Mouse (Mus musculus) embryo, embryonic 11.5 days (tissue): ENCODE data around the gene Arid5a.
A peak's percentile ranks its signal among the peaks of the same experiment; 100 is the strongest.

ENCODE experiments used
- DNase-seq: peaks from one replicate; pipeline ENCODE4 v3.0.0-alpha.2; 2012; ENCODE audit warnings: low read depth, low spot score

Gene Arid5a

DNA sequence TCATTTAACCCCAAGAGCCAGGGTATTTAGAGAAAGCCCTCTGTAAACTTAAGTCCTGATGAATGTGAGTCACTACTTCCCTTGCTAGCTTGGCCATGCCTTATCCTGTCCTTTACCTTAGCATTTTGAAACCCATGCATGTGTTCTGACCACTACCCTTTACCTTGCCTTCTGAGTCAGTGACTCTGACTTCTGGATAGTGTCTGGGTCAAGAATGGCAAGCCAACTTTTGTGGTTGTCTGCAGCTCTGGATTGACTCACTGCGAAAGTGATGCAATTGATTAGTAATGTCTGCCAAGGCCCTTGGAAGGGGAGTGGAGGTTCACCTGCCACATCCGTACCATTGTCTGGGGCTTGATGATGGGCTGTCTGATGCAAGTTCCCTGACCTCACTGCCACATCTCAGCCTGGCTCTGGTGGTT, 18.4 kb downstream of the Arid5a start:
- no peak for DNase-seq

DNA sequence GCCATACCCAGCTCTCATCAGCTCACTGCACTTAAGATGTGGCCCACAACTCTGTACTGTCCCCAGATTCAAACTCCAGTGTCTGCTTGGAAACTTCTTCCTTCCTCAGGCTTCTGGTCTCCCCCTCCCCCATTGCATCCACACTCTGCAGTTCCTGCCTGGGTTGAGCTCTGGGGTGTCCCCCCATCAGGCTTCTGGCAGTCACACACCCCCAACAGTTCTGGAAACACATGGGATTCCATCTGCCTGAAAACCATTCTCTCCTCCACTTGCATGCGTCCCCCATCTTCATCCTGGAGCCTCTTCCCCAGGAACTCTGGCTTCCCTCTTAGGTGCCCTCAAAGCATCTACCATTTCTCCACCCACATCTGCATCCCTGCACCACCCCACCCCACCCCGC, 19.3 kb downstream of the Arid5a start:
- DNase-seq, result no peak

DNA sequence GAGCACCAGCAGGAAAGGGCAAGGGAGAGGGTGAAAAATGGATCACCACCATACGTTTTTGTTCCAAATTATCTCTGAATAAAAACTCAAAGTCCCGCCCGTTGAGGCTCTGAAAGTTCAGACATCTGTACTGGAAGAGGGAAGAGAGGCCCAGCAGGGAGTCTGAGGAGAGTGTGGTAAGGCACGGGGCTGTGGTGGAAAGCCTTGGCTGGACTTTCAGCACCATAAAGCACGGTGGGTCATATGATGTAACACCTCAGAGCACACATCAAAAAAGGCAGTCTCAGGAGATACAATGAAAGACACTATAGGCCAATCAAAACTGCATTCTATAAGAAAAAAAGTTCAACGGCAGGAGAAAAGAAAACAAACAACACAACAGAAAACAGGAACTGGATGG, 24.2 kb downstream of the Arid5a start:
- DNase-seq, result no peak

DNA sequence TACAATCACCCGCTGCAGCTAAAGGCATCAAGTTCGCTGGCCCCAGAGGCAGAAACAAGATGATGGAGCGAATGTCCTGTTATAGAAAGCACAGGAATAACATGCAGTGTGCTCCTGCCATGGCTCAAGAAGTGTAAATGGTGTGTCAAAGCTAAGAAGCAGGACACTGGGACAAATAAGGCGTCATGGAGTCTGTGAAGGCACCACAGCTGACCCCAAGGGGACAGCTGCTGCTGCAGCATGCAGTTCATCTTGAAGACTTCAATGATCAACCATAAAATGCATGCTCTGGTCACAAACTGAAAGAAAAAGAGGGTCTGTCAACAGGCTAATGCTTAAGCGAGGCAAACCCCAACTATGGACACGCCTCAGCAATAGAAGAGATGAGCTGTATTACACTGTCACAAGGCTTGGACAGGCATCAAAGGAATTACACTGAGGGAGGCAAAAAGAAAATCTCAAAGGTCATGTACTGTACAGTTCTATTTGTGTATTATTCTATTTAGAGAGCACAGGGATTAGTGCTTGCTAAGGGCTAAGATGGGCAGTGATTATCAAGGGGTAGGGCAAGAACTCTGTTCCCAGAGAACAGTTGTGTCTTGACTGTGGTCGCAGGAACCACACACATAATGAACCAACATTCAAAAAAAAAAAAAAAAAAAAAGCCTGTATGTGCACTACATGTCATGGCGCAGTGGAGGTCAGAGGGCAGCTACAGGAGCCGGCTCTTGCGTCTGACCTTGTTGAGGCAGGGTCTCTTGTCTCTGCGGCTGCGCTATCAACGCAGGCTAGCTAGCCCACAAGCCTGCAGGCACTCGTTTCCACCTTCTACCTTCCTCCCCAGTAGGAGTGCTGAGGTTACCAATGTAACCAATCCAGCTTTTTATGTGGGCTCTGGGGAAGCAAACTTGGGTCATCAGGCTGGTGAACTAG, 25.7 kb downstream of the Arid5a start:
- DNase-seq, result no peak

DNA sequence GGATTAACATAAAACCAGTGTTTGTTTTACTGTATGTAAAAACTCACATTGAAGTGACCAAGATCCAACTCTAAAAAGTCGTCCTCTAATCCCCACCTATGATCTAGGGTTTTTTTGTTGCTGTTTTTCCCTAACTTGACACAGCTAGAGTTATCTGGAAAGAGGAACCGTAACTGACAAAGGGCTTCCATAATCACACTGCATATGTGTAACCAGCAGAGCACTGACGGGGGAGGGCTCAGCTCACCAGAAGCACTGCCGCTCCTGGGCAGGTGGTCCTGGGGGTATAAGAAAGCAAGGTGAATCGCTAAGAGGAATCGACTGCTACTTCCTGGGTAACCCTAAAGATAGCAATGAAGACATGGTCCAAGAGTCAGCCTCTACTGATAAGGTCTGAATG, 35.0 kb downstream of the Arid5a start:
- no peak for DNase-seq

DNA sequence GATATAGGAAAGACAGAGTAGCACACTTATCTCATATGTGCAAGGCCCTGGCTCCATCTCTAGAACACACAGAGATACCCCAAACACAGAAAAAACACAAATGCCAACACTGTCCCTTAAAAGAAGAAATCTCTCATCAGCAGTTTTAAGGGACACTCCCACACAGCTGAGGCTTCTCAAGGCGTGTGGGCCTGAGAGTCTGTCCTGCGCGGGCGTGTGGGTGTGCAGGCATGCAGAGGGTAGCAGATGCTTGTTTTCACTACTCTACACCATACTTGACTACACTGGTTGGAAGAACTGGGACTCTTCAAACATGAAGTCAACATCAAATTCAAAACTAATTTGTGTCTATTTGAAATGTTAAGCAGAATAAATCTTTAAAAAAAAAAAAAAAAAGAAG, 44.8 kb downstream of the Arid5a start:
- DNase-seq, result no peak

DNA sequence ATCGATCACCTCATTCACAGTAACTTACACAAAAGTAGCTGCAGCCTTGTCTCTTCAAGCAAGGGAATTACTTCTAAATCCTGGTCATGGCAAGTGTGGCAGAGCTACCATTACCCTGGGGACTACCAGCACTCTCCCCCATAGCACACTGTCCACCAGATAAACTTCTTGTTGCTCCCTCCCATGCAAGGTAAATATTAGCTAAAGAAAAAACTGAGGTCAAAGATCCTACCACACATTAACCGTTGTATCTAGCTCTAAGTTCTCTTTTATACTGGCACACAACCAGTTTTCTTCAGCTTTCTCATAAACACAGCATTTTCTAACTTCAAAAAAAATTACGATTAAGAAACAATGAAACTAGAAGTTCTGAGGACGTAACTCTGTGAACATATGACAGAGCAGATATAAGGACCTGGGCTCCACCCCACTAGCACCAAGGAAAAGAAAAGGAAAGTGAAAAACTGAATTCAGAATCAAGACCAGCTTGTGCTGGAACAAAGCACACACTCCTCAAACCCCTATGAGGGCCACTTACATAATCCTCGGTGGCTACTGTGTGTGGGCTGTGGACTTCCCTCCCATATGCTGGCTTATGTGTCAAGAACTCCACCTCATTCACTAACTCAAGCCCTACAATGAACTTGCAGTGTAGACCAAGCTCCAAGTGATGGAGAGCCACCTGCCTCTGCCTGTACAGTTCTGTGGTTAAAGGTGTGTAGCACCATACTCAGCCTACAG, 49.6 kb downstream of the Arid5a start:
- DNase-seq, result no peak

DNA sequence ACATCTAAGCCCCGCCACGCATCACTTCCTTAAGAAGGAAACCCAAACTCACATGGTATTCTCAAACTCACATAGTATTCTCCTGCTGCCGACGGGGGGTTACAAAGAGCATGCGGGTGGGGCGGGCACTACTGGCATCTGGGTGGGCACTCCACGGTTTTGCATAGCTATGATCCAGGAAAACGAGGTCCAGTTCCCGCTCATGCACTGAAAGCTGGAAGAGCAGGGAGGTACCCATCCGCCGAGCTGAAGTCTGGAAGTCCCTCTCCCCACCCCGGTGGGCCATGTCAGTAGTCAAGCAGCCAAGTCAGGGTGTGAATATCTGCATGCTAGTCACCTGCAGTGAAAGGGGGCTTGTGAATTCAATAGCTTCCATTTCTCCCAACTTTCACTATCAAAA, 60.2 kb downstream of the Arid5a start:
- no peak for DNase-seq

DNA sequence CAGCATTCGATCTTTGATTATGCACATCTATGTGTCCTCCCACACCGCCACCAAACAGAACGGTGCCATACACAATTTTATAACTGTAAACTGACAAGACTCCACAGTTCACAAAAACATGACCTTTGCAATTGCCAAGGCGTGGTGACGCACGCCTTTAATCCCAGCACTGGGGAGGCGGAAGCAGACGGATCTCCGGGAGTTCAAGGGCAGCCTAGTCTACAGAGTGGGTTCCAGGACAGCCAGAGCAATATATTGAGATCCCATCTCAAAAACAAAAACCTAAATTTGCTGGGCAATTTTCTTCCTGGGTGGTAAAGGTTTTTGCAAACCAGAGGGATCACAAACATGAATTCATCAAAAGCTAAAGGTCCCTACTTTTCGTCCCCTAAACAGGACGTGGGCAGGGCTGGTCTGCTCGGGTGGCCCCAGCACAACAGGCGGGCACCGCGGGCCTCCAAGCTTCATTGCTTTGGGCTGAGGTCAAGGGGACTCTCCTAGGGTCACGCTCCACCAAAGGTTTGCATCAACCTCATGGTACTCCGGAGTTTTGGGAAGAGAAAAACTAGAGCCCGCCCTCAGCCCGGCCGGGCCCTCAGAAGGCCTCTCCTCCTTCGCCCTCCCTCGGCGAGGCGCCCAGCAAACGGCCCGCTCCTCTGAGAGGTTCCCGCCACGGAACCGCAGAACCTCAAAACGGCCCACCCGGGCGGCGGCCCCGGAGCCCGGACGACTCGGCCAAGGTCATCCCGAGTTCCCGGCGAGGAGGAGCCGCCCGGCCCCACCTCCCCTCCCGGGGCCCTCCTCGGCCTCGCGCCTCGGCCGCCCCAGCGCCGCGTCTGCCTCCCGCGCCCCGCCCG, 60.8 kb downstream of the Arid5a start:
- no peak for DNase-seq

DNA sequence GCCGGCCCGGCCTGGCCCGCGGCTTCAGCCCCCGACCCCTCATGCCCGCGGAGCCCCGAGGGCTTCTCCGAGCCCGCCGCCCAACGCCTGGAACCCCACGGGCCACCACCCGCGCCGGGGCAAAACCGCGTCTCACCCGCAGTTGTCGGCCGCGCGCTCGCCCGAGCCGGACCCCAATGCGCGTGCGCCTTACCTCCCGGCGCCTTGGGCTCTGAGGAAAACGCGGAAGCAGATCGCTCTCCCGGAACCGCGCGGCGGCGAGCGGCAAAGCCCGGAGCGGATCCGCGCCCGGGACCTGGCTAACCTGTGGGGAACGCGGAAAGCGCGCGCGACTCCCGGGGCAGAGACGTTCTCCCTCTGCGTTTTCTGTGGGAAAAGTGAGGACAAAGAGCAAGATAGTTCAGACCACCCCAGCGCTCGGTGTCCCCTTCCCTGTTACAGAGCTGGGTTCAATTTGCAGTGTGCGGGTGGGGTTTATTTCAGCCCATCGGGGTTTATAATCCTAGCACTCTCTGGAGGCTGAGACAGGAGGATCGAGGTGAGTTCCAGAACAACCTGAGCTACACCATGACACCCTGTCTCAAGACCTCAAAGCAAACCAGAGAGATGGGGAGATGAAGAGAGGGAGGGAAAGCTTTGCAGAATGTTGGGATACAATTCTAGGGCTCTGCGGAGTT, 61.6 kb downstream of the Arid5a start, which contains the start of gene Kansl3:
TSS of gene Kansl3 (minus strand) at position 213 of the 677 bp plus-strand sequence.
- peak; percentile 91 for DNase-seq

DNA sequence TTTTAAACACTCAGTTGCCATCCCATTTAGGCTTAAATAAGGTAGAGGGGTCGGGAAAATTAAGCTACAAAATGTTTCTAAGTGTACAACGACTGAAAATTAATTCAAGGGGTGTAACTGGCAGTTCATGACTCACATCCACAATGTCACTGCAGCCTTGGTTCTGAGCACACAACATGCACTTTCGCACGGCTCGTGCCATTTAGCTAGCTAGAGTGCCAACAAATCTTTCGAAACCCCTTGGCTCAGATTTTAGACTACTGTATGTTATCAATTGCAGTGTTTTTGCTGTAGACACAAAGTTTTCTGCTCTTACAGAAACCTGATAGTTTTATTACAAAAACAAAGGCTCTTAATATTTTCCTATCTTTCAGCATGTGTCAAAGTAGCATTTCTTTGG, 63.4 kb downstream of the Arid5a start:
- no peak for DNase-seq

DNA sequence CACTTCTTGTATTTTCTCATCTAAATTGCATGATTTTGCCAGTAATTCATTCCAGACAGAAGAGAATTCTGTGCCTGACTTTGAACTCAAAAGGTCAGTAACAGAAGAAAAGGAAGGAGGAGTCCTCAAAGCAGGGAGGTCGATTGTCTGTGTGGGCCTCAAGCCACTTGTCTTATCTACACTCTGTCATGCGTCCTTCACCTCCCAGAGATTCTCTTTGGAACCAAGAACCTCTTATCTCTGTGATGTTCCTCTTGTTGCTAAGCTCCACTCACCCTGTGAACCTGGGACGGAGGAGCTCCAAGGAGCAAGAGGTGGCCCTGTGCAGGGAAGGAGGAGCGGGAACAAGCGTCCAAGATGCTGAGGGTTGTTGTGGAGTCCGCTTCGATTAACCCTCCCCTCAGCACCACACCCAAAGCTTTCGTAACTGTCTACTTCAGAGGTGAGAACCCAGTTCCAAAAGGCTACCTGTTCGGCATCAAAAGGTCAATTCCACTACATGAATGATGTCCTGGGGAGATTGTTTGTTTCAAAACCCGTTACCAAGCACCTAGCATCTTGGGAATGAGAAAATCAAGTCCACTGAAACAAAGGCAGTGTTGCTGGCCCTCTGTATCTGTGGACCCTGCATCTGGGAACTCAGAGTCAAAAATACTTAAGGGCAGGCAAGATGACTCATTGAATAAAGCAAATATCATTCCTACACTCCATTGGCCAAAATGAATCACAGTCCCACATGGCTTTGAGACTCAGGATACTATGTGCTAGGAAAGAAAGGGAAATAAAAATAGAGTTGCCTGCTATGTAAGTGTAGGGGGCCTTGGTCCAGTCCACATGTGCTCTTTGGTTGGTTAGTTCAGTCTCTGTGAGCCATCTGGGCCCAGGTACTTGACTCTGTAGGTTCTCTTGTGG, 64.7 kb downstream of the Arid5a start, which contains the start of gene Fer1l5:
TSS of gene Fer1l5 (plus strand) at position 358 of the 912 bp plus-strand sequence.
- DNase-seq, result no peak
